Mouse (Mus musculus) gastrocnemius, postnatal 36 days (tissue): ENCODE measurements around the gene Egflam. TPM values are rescaled to one million over a fixed set of nuclear protein-coding genes. Genes with fewer than 3 reads are reported as not detected.

Source experiments
- DNase-seq, 2 experiments: peaks; one replicate each; pipeline ENCODE4 v3.0.0; 2022
- intact Hi-C: fragments of 180-260 bp; cut with DNase I; formaldehyde crosslinking; loops from one replicate; pipeline ENCODE4 v1.15.1; 2025
- total RNA-seq, 2 experiments: library from RNA; stranded (reverse); gene quantifications; 2 replicates each; pipeline ENCODE4 v1.2.3; 2021

Egflam gene
- total RNA-seq, 2 experiments from 2014 or later, result 12.2 to 13.8 TPM

GRCm38 (mm10) chr15:7226225-7226624 is 172.0 kb downstream of the Egflam start:
- intact Hi-C loops, result loop anchor here (1.0 to 10.0 kb wide), 2 partner anchors 201 to 317 kb away; no protein-coding TSS in a partner anchor
- peak; percentile 61 to 73 for DNase-seq

DNA sequence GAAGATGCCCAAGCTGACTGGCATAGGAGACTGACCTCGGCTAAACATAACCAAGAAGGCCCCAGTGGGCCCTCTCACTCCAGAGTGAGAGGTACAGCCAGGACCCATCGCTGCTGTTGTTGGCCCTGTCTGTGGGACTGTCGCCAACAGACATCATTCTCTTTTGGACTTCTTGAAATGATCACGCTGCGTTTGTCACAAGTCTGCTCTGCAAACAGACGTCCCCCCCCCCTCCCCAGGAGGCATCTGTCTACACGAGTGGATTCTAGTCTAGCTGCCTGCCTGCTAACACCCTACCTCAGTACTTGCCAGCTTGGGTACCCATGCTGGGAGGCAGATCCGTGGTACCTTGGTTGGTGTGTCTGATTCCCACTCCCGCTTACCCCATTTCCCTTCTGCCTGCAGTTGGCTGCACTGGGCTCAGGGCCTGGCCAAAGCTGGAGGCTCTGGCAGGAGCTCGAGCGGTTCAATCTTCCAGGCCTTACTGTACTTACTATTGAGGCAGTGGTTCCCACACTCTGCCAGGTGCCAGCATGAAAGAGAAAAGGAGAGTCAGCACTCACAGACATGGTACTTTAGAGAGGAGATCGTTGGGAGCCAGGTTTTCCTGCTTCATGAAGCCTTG is 173.9 kb downstream of the Egflam start:
- intact Hi-C loops, result loop anchor here (10.0 kb wide), 1 partner anchor 199 kb away; no protein-coding TSS in a partner anchor
- peak in 1 of 2 experiments; percentile 34 for DNase-seq

- intact Hi-C loops, result loop anchor here (2.0 to 10.0 kb wide), 2 partner anchors 88 to 198 kb away; no protein-coding TSS in a partner anchor
- peak; percentile 45 to 59 for DNase-seq
Observed at GRCm38 (mm10) chr15:7222809-7223208, 175.4 kb downstream of the Egflam start.

DNA sequence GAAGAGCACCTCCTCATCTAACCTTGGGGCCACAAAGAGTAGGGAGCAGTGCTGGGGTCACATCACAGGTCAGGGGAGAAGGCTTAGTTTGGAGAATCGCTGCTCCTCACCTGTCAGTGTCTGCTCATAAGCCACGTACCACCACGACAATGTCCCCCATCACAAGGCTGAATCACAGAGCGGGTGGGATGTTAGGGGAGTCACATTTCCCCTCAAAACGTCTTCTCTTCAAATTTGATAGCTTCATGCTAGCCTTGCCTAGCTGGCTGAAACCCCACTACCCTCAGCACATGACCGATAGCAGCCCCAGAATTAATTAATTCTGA is 181.0 kb downstream of the Egflam start:
- intact Hi-C loops, result no loop called here
- no peak for DNase-seq

- no peak for DNase-seq
- intact Hi-C loops, result no loop called here
Observed at GRCm38 (mm10) chr15:7216581-7217272, 181.5 kb downstream of the Egflam start.

GRCm38 (mm10) chr15:7215845-7216244 is 182.3 kb downstream of the Egflam start:
- no peak for DNase-seq
- intact Hi-C loops, result no loop called here

- intact Hi-C loops, result no loop called here
- DNase-seq, result peak in 1 of 2 experiments; percentile 64
Observed at GRCm38 (mm10) chr15:7213683-7214082, 184.5 kb downstream of the Egflam start.

DNA sequence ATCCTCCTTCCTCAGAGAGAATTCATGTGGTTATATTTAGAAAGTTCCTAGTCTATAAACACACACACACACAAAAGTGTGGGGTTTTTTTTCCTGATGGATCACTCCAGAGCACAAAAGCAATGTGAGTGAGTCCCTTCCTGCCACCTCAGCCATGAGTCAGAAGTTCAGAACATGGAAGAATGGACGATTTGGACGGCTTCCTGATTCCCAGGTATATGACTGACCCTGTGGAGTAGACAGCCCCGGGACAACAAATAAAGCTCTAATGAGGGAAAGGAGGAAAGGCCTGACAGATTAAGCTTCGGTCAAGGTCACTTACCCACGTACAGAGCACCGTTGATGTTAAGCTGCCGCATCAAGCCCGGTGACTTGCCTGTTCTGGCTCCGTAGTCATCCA is 190.0 kb downstream of the Egflam start:
- intact Hi-C loops, result no loop called here
- no peak for DNase-seq

GRCm38 (mm10) chr15:7207292-7207691 is 190.9 kb downstream of the Egflam start:
- intact Hi-C loops, result no loop called here
- no peak for DNase-seq

GRCm38 (mm10) chr15:7206110-7206509 is 192.1 kb downstream of the Egflam start:
- intact Hi-C loops, result no loop called here
- DNase-seq, result no peak

DNA sequence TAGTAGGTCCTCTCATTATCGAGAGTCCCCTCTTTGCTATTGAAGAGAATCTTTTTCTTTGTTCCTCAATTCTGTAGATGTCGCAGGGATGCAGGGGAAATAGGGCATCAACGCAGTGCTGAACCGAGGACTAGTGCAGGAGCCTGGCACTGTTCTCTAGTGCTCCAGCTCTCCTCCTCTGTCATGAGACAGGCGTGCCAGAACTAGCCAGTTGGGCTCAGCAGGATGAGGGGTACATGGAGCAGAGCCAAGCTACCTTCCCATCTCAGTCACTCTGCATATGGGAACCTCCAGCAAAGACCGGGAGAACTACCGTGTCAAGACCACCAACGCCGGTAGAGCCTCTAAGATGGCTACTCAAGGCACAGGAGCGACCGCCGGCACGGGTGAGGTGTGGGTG is 193.3 kb downstream of the Egflam start:
- no peak for DNase-seq

GRCm38 (mm10) chr15:7203606-7204330 is 194.4 kb downstream of the Egflam start:
- intact Hi-C loops, result loop anchor here (5.0 kb wide), 1 partner anchor 161 kb away; no protein-coding TSS in a partner anchor

More for the DNA sequence above, 193.3 kb downstream of the Egflam start:
- intact Hi-C loops, result loop anchor here (5.0 kb wide), 1 partner anchor 163 kb away; no protein-coding TSS in a partner anchor

DNA sequence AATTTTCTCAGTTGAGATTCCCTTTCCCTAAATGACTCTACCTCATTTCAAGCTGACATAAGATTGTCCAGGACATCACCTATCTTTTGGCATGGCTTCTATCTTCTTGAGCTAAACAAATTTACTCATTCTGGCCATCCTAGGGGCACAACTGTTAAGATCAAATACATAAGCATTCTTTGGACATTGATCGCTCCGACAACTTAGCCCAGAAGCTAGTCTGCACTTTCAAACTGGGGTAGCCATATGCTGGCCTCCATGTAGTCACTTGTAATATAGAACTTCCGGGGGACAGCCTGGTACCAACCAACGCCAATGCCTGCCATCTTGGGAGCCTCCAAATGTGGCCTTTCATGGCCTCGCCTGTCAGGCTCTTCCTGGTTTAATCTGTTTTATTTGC is 195.2 kb downstream of the Egflam start:
- no peak for DNase-seq
- intact Hi-C loops, result loop anchor here (5.0 kb wide), 1 partner anchor 161 kb away; no protein-coding TSS in a partner anchor

More at GRCm38 (mm10) chr15:7203606-7204330, 194.4 kb downstream of the Egflam start:
- DNase-seq, result peak; percentile 49 to 69

DNA sequence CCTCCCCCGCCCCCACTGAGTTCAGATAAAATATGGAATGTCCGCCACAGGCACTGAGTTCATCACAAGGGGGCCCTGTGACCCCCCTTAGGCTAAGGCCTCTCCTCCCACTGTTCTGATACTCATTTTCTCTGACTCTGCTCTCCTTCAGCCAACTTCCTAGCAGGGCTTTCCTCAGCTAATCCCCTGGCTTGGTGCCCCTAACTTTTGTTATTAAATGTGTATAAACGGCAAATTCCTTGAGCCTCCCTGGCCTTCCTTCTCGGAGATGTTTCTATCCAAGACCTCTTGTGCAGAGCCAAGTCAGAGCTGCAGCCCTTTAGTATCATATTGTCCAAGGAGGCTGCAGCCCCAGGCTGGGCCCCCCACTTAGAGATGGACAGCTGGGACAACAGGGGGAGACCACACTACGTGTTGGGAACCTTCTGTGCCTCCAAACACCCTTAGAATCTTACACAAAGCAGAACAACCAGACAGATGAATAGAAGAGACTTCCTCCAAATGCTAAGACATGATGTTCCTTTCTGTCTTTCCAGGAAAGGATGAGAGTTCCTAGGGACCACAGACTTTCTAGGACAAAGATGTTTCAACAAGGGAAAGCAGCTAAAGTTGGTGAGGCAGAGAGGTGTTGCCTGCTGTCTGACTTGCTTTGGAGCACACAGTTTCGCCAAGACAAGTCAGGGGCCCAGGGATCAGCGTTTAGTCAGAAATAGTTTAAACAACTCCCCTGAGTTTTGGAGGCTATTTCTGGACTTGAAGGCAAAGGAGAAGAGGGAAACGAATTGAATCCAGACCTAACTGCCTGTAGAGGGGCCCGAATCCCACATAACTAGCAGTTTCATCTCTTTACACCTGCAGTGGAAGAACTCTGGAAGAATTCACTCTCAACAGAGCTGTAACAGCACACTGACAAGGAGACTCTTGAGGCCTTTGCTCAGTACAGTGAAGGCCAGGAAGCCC is 196.5 kb downstream of the Egflam start:
- intact Hi-C loops, result loop anchor here (5.0 kb wide), 1 partner anchor 159 kb away; no protein-coding TSS in a partner anchor

DNA sequence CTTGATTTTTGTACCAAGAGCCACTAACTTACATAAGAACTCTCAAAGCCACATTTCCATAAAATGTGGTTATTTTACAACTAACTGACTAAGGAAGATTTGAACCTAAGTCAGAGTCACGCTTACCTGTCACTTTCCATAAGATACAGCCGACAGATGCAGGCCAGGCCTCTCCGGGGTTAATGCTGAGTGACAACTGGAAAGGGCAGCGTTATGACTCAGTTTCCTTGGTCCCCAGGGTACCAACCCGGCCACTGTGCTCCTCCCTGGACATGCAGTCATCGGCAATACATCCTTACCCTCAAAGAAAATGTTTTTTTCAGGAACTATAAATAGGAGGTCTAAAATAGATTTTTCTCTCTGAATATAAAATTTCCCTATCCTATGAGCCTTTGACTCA is 197.9 kb downstream of the Egflam start:
- no peak for DNase-seq
- intact Hi-C loops, result loop anchor here (5.0 kb wide), 1 partner anchor 158 kb away; no protein-coding TSS in a partner anchor

More for the DNA sequence above, 196.5 kb downstream of the Egflam start:
- DNase-seq, result no peak

GRCm38 (mm10) chr15:7198816-7199215 is 199.4 kb downstream of the Egflam start:
- intact Hi-C loops, result no loop called here
- DNase-seq, result no peak

DNA sequence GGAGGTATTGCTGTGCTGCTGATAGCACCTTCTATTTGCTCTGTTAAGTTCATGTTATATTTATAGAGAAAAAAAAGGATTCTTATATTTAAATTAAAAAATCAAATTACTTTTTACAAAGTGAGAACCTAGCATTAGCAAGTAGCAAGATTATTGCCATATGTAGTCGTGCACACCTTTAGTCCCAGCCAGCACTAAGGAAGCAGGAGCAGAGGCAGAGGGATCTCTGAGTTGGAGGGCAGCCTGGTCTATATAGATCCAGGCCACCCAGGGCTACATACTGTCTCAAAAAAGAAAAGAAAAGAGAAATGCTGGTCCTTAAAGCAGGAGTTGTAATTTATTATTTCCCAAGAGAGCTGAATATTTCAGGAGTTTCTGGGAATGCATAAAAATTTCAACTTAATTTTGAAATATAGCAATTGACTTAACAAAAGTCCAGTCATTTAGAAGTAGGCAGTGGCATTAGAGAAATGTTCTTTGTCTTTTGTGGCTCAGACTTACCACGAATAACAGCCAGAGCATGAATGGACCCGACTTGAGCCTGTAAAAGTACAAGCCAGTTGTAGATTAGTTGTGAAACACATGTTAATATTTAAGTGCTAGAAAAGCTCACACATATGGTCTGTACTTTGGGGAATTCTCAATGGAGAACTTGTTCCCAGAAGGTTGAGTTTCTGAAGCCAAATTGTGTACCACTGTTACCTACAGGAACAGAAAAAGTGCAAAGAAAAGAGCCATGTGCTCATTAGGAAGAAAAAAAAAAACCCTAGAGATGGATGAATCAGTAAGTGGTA is 200.3 kb downstream of the Egflam start:
- DNase-seq, result no peak
- intact Hi-C loops, result no loop called here

GRCm38 (mm10) chr15:7194748-7195221 is 203.4 kb downstream of the Egflam start:
- intact Hi-C loops, result no loop called here
- no peak for DNase-seq
